Mouse (Mus musculus): Measurements from ENCODE around the gene Spats2l. TPM values are rescaled to one million over a fixed set of nuclear protein-coding genes. Genes with fewer than 3 reads are reported as not detected.
A peak's percentile ranks its signal among the peaks of the same experiment; 100 is the strongest.

Gene Spats2l
- polyA plus RNA-seq, 1 experiment, result 11.9 TPM

DNA sequence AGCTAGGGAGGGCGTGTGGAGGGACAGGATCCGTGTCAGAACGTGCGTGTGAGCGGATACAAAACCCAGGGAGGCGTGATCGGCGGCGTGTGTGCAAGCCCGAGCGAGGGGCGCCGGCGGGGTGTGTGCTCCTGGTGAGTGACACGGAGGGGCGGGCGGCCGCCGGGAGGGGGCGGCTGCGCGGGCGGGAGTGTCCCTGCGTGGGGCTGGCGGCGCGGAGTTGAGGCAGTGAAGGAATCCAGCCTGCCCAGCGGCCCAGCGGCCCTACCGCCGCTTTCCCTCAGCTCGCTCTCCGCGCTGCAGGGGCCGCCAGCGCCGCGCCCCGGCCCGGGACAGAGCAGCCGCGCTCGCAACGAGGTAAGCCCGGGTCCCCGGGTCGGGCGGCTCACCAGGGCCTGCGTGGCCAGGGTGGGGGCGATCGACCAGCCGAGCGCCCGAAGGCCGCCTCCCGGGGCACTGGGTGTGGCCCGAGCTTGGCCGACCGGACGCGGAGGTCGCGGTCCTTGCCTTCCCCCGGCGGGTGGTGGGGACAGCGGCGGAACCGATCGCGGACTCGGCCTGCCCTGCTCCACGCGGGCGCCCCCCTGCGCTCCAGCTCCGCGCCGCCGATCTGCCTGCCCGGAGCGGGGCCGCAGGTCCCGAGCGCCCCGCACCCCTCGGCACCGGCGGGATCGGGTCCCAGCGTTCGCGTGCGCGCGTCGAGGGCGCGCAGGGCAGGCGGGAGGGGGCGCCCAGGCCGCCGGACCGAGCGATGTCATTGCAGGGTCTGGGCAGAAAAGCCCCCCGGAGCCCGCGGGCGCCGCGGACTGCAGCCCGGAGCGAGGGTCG is 920 bp downstream of the Spats2l start:
- WGBS, result under 1% methylated on average over 112 of the region's 113 CpGs

DNA sequence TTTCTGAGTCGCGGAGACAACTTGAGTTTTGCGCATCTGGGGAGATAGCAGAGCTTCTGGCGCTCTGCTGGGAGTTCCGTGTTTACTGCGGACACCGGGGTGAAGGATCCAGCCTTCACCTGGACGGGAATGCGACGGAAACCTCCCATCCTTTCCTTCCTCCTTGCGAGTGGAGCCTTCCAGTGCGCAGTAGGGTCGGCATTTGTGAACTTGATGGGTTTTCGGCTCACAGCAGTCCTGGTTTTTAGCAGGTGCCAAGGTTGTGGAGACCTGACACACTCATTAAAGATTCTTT is 1.5 kb downstream of the Spats2l start:
- WGBS, result under 1% methylated on average over 14 of the region's 14 CpGs
- Histone ChIP-seq H3K4me1 (ENCODE audit: control insufficient read depth, insufficient read depth, low read length) (no peaks in the 10 kb centered on the region), H3K27ac (ENCODE audit: insufficient read depth, low read length) (no peak overlapping the region), H3K27me3 (ENCODE audit: control insufficient read depth, insufficient read depth, low read length) (no peaks in the 10 kb centered on the region; the same call in none of the 2 replicates), H3K4me3 (replicated peaks; ENCODE audit: insufficient read depth, low read depth, low read length) (peak overlapping the region; percentile 42)
- TF ChIP-seq CTCF (IDR thresholded peaks at IDR 0.05; ENCODE audit: borderline replicate concordance, insufficient read depth, low read depth, low read length) (no peak), POLR2A (IDR thresholded peaks at IDR 0.05; ENCODE audit: borderline replicate concordance, insufficient read depth, low read length) (no peak)
- peak; percentile 5 to 22 for DNase-seq

More for the DNA sequence above, 920 bp downstream of the Spats2l start:
- H3K27ac ChIP-seq (ENCODE audit: insufficient read depth, low read length), result no peak overlapping the region
- H3K4me3 ChIP-seq (replicated peaks; ENCODE audit: insufficient read depth, low read depth, low read length), result peak overlapping the region; percentile 42
- TF ChIP-seq POLR2A (IDR thresholded peaks at IDR 0.05; ENCODE audit: borderline replicate concordance, insufficient read depth, low read length) (no peak), CTCF (IDR thresholded peaks at IDR 0.05; ENCODE audit: borderline replicate concordance, insufficient read depth, low read depth, low read length) (no peak)
- no peaks in the 10 kb centered on the region; the same call in none of the 2 replicates for H3K27me3 ChIP-seq (ENCODE audit: control insufficient read depth, insufficient read depth, low read length)
- DNase-seq, result peak; percentile 30 to 37
- H3K4me1 ChIP-seq (ENCODE audit: control insufficient read depth, insufficient read depth, low read length), result no peaks in the 10 kb centered on the region

DNA sequence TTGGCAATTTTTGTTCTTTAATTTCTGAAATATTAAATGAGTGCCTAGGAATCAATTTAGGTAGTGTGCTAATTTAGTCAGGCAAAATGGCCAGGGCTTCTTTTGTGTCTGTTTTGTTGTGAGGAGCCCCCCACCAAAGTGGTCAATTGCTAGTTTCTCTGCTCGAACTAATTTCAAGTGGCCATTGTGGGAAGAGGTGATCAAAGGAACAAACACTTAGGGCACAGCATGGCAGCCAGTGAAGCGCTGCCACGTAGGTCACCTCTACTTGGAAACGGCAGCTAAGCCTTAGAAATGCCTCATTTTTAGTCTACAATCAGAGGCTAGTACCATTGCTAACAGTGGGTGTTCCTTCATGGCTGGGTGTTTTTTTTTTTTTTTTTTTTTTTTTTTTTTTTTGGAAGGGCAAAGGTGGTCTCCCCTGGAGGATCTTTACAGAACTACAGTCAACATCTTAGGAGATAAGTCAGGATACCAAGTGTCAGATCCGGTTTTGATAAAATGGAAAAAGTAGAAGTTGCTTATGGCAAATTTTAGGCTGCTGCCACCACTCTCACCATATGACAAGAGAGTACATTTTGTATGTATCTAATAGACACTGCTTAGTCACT is 2.8 kb downstream of the Spats2l start:
- no peaks in the 10 kb centered on the region for H3K4me1 ChIP-seq (ENCODE audit: control insufficient read depth, insufficient read depth, low read length)
- WGBS, result 66% methylated on average over 5 of the region's 5 CpGs
- no peak overlapping the region for H3K27ac ChIP-seq (ENCODE audit: insufficient read depth, low read length)
- TF ChIP-seq CTCF (IDR thresholded peaks at IDR 0.05; ENCODE audit: borderline replicate concordance, insufficient read depth, low read depth, low read length), result no peak
- TF ChIP-seq POLR2A (IDR thresholded peaks at IDR 0.05; ENCODE audit: borderline replicate concordance, insufficient read depth, low read length), result no peak
- no peak overlapping the region for H3K4me3 ChIP-seq (replicated peaks; ENCODE audit: insufficient read depth, low read depth, low read length)
- H3K27me3 ChIP-seq (ENCODE audit: control insufficient read depth, insufficient read depth, low read length), result no peaks in the 10 kb centered on the region; the same call in none of the 2 replicates
- DNase-seq, result no peak

DNA sequence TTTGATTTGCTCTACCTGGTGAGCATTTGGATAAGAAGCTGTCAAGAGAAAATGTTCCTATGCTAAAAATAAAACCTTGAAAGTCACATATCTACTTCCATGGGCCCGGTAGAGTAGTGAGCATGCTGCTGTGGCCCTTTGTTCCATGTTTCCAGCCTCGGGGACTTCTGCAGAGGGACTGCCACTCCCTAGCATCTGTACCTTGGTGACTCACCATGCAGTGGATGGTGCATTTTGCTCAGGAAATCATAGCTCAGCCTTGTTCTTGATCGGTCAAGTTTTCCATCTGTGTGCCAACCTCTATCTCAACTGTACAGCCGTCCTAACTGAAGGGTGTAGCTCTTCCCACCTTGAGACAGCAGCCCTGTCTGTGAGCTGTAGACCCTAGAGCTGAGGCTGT is 10.3 kb downstream of the Spats2l start:
- Histone ChIP-seq H3K27me3 (ENCODE audit: control insufficient read depth, insufficient read depth, low read length) (no peaks in the 10 kb centered on the region), H3K4me3 (replicated peaks; ENCODE audit: insufficient read depth, low read depth, low read length) (no peak overlapping the region), H3K4me1 (ENCODE audit: control insufficient read depth, insufficient read depth, low read length) (no peaks in the 10 kb centered on the region), H3K27ac (ENCODE audit: insufficient read depth, low read length) (no peak overlapping the region)
- TF ChIP-seq CTCF (IDR thresholded peaks at IDR 0.05; ENCODE audit: borderline replicate concordance, insufficient read depth, low read depth, low read length), result no peak
- no peak for TF ChIP-seq POLR2A (IDR thresholded peaks at IDR 0.05; ENCODE audit: borderline replicate concordance, insufficient read depth, low read length)
- no peak for DNase-seq
- 79% methylated on average over 4 of the region's 4 CpGs for WGBS

DNA sequence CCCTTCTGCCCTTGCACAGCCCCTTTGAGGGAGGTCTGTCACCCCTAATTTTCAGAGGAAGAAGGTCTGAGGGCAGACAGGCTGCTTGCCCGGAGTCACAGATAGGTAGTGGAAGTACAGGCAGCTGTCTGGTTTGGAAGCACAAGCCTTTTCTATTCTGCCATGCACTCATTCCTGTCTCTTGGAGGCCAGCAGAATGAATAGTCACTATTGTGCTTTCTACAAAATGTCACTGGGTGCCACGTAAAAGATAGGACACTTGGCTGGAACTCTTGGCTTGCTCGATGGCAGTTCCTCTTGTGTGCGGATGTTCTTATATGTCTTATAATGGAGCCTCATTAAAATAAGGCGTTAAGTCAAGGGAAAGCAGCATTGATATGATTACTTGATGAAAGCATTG is 15.9 kb downstream of the Spats2l start:
- Histone ChIP-seq H3K4me1 (ENCODE audit: control insufficient read depth, insufficient read depth, low read length) (no peaks in the 10 kb centered on the region), H3K4me3 (replicated peaks; ENCODE audit: insufficient read depth, low read depth, low read length) (no peak overlapping the region), H3K27ac (ENCODE audit: insufficient read depth, low read length) (no peak overlapping the region), H3K27me3 (ENCODE audit: control insufficient read depth, insufficient read depth, low read length) (no peaks in the 10 kb centered on the region)
- WGBS, result 55% methylated on average over 5 of the region's 5 CpGs
- DNase-seq, result no peak
- TF ChIP-seq POLR2A (IDR thresholded peaks at IDR 0.05; ENCODE audit: borderline replicate concordance, insufficient read depth, low read length) (no peak), CTCF (IDR thresholded peaks at IDR 0.05; ENCODE audit: borderline replicate concordance, insufficient read depth, low read depth, low read length) (no peak)

DNA sequence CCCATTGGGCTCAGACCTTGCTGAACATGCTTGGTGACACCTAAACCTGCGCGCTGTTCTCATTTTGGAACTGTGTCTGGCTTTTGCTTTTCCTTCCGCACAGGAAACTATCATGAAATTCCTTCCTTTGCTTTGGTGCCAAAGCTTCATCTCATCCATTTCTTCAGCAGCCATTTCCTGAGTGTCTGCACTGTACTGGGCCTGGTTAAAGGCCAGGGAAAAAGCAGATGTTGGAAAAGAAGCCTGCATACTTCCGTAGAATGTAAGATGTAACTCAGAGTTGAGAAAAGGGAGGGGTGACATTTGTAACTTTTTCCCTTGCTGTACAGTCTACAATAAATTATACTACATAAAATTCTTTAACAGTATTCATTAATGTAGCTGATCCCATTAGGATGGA is 18.2 kb downstream of the Spats2l start:
- 88% methylated on average over 4 of the region's 4 CpGs for WGBS
- TF ChIP-seq POLR2A (IDR thresholded peaks at IDR 0.05; ENCODE audit: borderline replicate concordance, insufficient read depth, low read length) (no peak), CTCF (IDR thresholded peaks at IDR 0.05; ENCODE audit: borderline replicate concordance, insufficient read depth, low read depth, low read length) (no peak)
- no peak for DNase-seq
- Histone ChIP-seq H3K27me3 (ENCODE audit: control insufficient read depth, insufficient read depth, low read length) (no peaks in the 10 kb centered on the region), H3K4me1 (ENCODE audit: control insufficient read depth, insufficient read depth, low read length) (no peaks in the 10 kb centered on the region), H3K4me3 (replicated peaks; ENCODE audit: insufficient read depth, low read depth, low read length) (no peak overlapping the region), H3K27ac (ENCODE audit: insufficient read depth, low read length) (no peak overlapping the region)

DNA sequence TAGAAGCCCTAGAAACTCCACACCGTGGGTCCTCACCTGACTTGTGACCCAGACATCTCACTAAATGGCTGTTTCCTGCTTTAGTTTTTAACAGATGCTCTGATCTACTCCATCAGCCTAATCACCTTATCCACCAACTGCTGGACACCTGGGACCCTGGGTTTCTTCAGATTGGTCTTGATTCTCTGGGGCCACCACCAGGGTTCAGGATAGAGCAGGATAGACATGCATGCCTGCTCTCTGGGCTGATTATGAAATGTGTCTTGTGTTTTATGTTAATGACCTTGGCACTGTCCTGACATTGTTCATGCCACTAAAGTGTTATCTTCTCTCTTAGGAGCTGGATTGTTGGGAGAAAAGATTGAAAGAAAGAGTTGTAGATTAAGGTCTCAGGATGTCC is 21.9 kb downstream of the Spats2l start:
- H3K4me3 ChIP-seq (replicated peaks; ENCODE audit: insufficient read depth, low read depth, low read length), result no peak overlapping the region
- H3K27me3 ChIP-seq (ENCODE audit: control insufficient read depth, insufficient read depth, low read length), result no peaks in the 10 kb centered on the region
- DNase-seq, result no peak
- no peak overlapping the region for H3K27ac ChIP-seq (ENCODE audit: insufficient read depth, low read length)
- TF ChIP-seq CTCF (IDR thresholded peaks at IDR 0.05; ENCODE audit: borderline replicate concordance, insufficient read depth, low read depth, low read length) (no peak), POLR2A (IDR thresholded peaks at IDR 0.05; ENCODE audit: borderline replicate concordance, insufficient read depth, low read length) (no peak)
- WGBS, result 85% methylated on average over 1 of the region's 1 CpGs
- no peaks in the 10 kb centered on the region for H3K4me1 ChIP-seq (ENCODE audit: control insufficient read depth, insufficient read depth, low read length)

DNA sequence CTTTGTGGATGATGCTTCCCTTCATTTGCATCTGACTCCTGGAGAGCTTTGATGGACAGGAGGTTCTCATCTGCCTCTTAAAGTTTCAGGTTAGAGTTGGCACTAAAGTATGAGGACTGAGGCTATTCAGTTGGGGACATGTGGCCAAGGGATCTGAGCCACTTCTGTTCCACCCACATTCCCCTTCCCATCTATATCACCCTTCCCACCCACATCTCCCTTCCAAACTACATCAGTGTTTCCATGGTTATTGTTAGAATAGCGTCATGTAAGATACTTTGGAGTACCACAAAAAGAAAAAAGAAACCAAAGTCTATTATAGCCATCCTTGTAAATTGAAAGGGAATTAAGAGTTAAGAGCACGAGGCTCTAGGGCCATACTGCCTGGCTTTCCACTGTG is 25.4 kb downstream of the Spats2l start:
- 92% methylated on average over 2 of the region's 2 CpGs for WGBS
- Histone ChIP-seq H3K27ac (ENCODE audit: insufficient read depth, low read length) (no peak overlapping the region), H3K4me3 (replicated peaks; ENCODE audit: insufficient read depth, low read depth, low read length) (no peak overlapping the region), H3K4me1 (ENCODE audit: control insufficient read depth, insufficient read depth, low read length) (no peaks in the 10 kb centered on the region), H3K27me3 (ENCODE audit: control insufficient read depth, insufficient read depth, low read length) (no peaks in the 10 kb centered on the region)
- TF ChIP-seq POLR2A (IDR thresholded peaks at IDR 0.05; ENCODE audit: borderline replicate concordance, insufficient read depth, low read length) (no peak), CTCF (IDR thresholded peaks at IDR 0.05; ENCODE audit: borderline replicate concordance, insufficient read depth, low read depth, low read length) (no peak)
- DNase-seq, result no peak

All from cerebellum, adult 2 months (tissue).